Mouse (Mus musculus): ENCODE measurements around the gene Kcnma1.

The Kcnma1 gene

DNA sequence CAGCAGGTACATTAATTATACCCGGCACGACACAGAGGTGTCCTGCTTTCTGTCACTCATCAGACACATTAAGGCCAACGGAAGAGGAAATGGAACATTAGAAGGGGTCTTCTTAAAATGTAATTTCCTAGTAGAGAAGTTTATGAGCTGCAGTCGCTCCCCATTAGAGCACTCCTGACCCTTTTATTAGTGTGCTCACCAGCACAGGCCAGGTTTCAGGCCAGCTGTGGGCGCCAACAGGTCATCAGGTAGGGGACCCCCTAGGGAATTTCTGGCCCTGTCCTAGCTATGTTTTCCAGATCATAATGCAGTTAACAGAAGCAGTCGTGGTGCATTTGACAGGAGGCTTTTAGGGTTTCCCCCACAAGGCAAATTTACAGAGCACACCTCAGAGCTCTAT lies 472.2 kb downstream of the Kcnma1 start:
- in situ Hi-C loops (cut with MboI; ENCODE audit: low sequenced_read_pairs), result no loop called here

DNA sequence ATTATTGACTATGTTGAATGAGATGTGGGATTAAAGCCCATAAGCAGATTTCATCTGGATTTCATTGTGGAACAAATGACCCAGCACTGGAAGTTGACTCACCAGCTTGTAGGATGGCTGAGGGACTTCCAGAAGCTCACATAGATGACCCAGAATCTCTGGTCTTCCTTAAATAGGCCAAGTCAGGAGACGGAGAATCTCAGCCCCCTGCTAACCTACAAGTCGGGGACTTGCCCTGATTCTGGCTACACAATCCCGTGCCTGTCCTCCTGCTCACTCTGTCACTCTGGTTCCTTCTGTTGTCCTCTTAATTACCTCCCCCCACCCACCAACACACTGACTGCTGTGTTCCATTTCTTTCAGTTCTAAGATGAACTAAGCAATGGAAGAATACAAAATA lies 474.7 kb downstream of the Kcnma1 start:
- in situ Hi-C loops (cut with MboI; ENCODE audit: low sequenced_read_pairs), result no loop called here

GRCm38 (mm10) chr14:23533346-23533745 lies 480.9 kb downstream of the Kcnma1 start:
- in situ Hi-C loops (cut with MboI; ENCODE audit: low sequenced_read_pairs), result no loop called here

DNA sequence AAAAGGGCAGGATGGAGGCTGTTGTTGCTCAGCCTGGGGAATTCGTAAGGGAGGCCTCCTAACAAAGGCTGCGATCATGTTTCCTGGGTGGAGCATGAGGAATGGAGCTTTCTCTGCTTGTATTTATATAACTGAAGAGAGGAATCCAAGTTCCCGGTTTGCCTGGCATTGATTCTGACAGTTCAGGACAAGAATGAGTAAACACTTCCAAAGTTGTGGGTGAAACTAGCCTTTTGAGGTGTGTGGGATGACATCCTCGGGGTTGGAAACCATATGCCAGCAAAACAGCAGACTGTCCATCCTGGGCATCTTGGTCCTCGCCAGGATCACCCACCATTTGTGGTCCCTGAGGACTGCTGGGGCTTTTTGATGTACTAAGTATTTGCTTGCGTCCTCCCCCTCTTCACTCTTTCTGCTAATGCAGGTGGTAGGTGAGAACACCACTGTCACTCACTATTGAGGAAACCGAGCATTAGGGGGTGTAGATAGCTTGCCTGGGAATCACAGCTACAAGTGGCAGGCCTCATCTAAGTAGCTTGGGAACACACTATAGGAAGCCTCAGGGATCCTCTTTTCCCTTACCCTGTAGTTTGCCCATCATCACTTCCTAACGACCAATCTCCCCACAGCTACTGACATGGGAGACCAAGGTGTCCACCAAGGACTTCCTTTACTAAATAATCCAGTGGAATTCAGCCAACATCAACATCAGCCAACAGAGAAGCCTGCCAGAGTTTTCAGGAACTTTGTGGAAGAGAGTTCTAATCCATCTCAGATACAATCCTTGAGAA lies 482.4 kb downstream of the Kcnma1 start:
- in situ Hi-C loops (cut with MboI; ENCODE audit: low sequenced_read_pairs), result no loop called here

- in situ Hi-C loops (cut with MboI; ENCODE audit: low sequenced_read_pairs), result no loop called here
Observed at GRCm38 (mm10) chr14:23529720-23530119, 484.6 kb downstream of the Kcnma1 start.

- in situ Hi-C loops (cut with MboI; ENCODE audit: low sequenced_read_pairs), result no loop called here
Observed at GRCm38 (mm10) chr14:23529229-23529628, 485.1 kb downstream of the Kcnma1 start.

DNA sequence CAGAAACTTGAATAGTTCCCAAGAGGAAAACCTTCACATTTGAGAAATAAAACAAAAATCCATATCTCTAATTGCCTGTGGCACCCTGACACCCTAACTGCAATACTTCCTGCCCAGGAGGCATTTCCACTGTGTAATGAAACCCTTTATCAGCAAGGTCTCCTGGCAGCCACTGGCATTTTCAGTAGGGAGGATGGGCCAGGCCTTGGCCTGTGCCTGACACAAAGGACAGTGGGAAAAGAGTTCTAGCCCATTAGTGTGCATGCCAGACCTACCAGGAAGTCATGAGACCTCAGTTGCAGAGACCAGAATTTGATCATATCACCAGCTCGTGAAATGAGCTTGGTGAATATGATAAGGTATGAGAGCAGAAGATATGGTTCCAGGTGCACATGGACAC lies 488.4 kb downstream of the Kcnma1 start:
- in situ Hi-C loops (cut with MboI; ENCODE audit: low sequenced_read_pairs), result no loop called here

- in situ Hi-C loops (cut with MboI; ENCODE audit: low sequenced_read_pairs), result no loop called here
Observed at GRCm38 (mm10) chr14:23523825-23524491, 490.3 kb downstream of the Kcnma1 start.

DNA sequence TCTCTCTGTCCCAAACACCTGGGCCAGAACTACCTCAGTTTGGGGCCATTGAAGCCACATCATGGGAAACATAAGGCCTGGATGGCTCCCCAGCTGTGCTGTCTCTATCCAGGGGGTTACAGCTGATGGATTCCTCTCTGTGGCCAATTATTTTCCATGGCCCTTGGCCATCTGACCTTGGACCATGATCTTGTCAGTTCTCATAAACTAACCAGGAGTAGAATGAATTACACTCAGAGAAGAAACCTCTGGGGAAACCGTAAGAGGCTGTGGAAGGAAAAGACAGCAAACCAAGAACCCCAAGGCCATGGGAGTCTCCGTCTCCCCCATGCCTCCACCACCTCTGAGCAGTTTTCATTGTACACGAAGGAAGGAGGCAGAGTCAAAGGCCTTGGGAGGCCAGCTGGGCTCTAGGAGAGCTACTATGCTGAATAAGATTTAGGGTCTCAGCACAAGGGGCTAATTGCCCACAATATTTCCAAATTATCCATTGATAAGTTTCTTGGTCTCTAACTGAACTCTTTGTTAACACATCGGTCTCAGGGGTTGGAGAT lies 491.6 kb downstream of the Kcnma1 start:
- in situ Hi-C loops (cut with MboI; ENCODE audit: low sequenced_read_pairs), result no loop called here

DNA sequence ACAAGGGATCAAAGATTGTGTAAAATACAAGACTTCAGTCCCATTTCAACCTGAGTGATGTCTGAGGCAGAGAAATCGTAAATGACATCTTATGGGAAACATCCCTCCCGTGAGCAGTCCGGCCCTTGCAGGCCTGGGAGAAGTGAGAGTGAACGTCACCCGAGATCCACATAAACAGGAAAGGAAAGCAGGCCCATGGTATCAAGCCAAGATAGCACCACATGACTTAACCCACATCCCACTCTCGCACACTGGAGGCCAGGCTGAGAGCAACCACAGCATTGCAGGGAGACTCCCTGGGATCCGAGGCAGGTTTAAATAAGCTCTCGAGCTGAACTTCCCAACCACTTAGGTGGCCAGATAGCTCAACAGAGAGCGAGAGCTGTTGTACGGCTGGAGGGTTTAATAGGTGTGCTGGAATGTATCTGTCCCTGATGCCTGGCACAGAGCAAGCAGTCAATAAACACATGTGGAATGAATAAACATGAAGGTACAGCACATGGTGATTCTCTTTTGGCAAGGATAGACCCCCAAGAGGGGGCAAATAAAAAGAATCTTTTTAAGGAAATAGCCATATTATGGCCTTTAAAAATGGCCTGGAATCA lies 493.1 kb downstream of the Kcnma1 start:
- in situ Hi-C loops (cut with MboI; ENCODE audit: low sequenced_read_pairs), result no loop called here

- in situ Hi-C loops (cut with MboI; ENCODE audit: low sequenced_read_pairs), result no loop called here
Observed at GRCm38 (mm10) chr14:23517374-23517773, 496.9 kb downstream of the Kcnma1 start.

GRCm38 (mm10) chr14:23509792-23510191 lies 504.5 kb downstream of the Kcnma1 start:
- in situ Hi-C loops (cut with MboI; ENCODE audit: low sequenced_read_pairs), result no loop called here

DNA sequence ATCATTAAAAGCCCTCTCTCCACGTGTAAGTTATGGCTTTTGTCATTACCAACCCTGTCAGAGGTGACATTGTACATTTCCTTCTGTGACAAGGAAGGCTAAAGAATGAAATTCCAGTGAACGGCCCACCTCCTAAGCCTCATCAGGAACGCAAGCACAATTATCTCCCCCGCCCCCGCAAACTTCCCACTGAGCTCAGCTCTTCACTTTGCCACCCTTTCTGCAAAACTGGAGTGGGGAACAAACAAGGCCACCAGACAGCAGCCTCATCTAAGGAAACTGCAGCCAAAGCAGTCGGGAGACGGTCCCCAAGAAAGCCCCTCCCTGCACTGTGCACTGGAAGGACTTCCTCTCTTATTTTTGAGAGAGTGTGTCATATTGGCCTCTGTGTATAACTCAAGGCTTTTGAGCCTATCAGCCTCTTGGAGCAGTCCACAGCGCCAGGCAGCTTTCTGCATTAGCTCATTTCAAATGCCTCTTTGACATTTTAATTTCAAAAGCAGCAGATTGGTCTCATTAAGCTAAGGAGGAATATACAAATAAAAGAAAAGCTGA lies 512.0 kb downstream of the Kcnma1 start:
- in situ Hi-C loops (cut with MboI; ENCODE audit: low sequenced_read_pairs), result no loop called here

DNA sequence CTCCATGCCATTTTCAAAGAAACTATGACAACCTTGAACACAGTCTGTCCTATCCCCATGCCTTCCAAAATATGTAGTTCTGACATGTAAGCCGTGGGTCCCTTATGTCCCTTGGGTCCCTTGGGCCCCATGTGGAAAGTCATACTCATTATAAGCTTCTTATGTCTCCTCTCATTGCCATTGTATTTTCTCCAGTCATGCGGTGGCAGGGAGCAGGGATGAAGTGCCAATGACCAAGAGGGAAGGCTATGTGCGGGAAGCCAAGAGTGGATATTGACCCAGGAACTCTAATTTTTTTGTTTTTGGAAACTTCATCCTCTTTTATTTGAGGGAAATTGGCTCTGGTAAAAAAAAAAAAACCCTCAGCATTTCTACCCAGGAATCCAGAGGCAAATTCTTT lies 517.5 kb downstream of the Kcnma1 start:
- in situ Hi-C loops (cut with MboI; ENCODE audit: low sequenced_read_pairs), result no loop called here

DNA sequence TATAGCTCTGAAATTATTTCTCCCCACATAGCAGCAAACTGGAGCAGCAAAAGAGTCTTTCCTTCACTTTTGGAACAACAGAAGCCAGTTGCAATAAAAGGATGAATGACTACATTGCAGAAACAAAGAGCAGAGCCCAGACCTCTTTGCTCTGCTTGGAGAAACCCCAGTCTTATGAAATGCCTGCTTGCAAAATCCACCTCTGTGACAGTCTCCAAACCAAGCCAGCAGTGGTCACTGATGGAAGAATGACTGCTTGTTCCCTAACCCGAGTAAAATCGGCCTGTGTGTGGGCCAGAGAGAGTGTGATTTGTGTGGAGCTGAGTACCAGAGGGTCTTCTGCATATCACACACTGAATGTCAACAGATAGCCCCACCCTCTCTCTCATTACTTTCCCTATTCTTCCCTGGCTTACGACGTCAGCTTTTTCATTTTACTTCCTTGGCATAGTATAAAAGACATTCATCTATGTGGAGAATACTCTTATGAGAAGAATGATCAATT lies 518.0 kb downstream of the Kcnma1 start:
- in situ Hi-C loops (cut with MboI; ENCODE audit: low sequenced_read_pairs), result no loop called here

GRCm38 (mm10) chr14:23494496-23494800 lies 519.8 kb downstream of the Kcnma1 start:
- in situ Hi-C loops (cut with MboI; ENCODE audit: low sequenced_read_pairs), result no loop called here

DNA sequence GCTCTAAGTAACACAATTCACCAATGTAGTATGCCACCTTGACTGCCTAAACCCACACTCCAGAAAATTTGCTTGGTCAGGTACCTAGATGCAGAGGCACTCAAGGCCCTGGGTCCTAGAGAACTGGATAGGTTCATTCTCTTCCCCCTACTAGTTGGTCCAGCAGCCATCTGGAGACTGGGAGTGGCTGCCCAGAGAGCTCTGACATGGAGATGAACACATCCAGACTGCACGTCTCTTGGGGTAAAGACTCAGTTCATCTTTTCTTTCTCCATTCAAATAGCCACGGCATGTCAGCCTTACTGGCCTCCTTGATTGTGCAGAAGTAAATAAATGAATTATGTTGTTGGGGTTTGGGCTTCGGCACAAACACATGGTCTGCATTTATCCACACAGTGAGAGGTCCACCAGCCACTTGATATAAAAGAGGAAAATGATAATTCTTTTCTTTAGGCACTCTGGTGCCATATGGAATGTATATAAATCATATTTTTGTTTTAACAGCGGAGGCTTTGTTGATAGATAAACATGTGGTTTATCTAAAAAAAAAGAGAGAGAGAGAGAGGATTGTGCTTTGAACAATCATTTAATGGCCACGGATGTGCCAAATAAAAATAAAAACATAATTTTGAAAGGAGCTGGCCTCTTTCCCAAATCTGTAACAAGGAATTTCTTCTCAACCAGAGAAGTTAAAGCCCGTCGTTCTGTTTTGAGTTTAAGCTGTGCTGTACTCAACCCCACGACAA lies 520.4 kb downstream of the Kcnma1 start:
- in situ Hi-C loops (cut with MboI; ENCODE audit: low sequenced_read_pairs), result no loop called here

- in situ Hi-C loops (cut with MboI; ENCODE audit: low sequenced_read_pairs), result no loop called here
Observed at GRCm38 (mm10) chr14:23492581-23493360, 521.5 kb downstream of the Kcnma1 start.

- in situ Hi-C loops (cut with MboI; ENCODE audit: low sequenced_read_pairs), result no loop called here
Observed at GRCm38 (mm10) chr14:23491359-23491758, 522.9 kb downstream of the Kcnma1 start.

- in situ Hi-C loops (cut with MboI; ENCODE audit: low sequenced_read_pairs), result no loop called here
Observed at GRCm38 (mm10) chr14:23486687-23487086, 527.6 kb downstream of the Kcnma1 start.

All from CH12F3 (cell line).